Comparison of ENCODE assay signal across 8 mouse cellular contexts in the genomic region with DNA sequence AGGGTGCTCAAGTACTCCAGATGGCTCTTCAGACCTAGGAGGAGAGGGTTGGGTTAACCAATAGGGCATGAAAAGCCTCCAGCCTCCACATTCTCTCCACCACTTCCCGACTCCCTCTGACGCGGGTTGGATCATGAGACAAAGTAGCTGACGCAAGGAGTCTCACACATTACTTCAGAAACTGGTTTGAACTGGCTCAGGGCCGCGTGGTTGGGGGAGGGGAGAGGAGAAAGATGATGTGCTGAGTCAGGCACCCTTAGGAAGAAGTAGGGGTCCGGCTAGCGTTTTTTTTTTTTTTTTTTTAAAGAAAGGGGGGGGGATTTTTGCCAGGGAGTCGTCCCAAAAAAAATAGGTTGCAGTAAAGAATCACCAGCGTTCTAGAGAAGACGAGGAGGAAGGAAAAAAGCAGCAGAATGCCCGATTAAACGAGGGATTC. TPM values are rescaled to one million over a fixed set of nuclear protein-coding genes. Genes with fewer than 3 reads are reported as not detected.
DNase-seq lines count a peak whose midpoint lies in the region; ATAC-seq and TF ChIP-seq lines count a peak whose summit lies in the region.

No protein-coding gene starts in this region.

- H3K9me3 ChIP-seq in hindbrain, embryonic 11.5 days (ENCODE audit: control insufficient read depth, low read length), result no peaks in the 10 kb centered on the region

- no peaks in the 10 kb centered on the region for H3K27me3 ChIP-seq in Patski
- no peaks in the 10 kb centered on the region for H3K27me3 ChIP-seq in hindbrain, embryonic 11.5 days (ENCODE audit: control insufficient read depth, insufficient read depth, low read length)

- no peak for TF ChIP-seq CTCF in Patski (IDR thresholded peaks at IDR 0.05)

- ATAC-seq in Patski, result peak; percentile 53
- peak; percentile 76 for ATAC-seq in hindbrain, embryonic 11.5 days (ENCODE audit: low FRiP score)

- under 1% methylated on average over 13 of the region's 13 CpGs for WGBS in hindbrain, embryonic 11.5 days

- peaks cover 3% of the 10 kb centered on the region for H3K36me3 ChIP-seq in hindbrain, embryonic 11.5 days (ENCODE audit: control insufficient read depth, insufficient read depth, low read length)

- in situ Hi-C loops in Patski (cut with MboI; ENCODE audit: low pct_unique_long_range_greater_than_20kb), result loop anchor here (25.0 kb wide), 1 partner anchor 1174 kb away; the partner anchor contains the start of gene Incenp

- 0 out of 2 replicates have a peak, but pooled peaks cover 5% of the 10 kb centered on the region for H3K4me1 ChIP-seq in hindbrain, embryonic 11.5 days (replicated peaks; ENCODE audit: control insufficient read depth, insufficient read depth, low read length)

- peak overlapping the region; percentile 48 for H3K4me2 ChIP-seq in hindbrain, embryonic 11.5 days (replicated peaks; ENCODE audit: low read depth, low read length)

- no peak for DNase-seq in Patski (ENCODE audit: low read depth, low spot score)
- DNase-seq in cerebellum, postnatal 10 days, result peak; percentile 82 to 83
- DNase-seq in frontal cortex, postnatal 10 days (ENCODE audit: low spot score in 2 of 2), result peak; percentile 73 to 80
- DNase-seq in hindbrain, embryonic 11.5 days (ENCODE audit: low spot score), result peak; percentile 91
- DNase-seq in left cerebral cortex, adult 11 months (ENCODE audit: low spot score), result peak; percentile 63
- peak; percentile 89 for DNase-seq in lung, postnatal 4 days
- peak; percentile 88 for DNase-seq in retina, postnatal 1 day
- DNase-seq in urinary bladder, adult 18-20 months (ENCODE audit: low spot score in 2 of 2), result peak; percentile 44 to 68

- H3K9ac ChIP-seq in hindbrain, embryonic 11.5 days (ENCODE audit: low read depth, low read length), result peak overlapping the region; percentile 81

- CTCF ChIA-PET in Patski (lab: Charles Lee), result interaction anchor here (0.7 to 2.8 kb wide), 7 partner anchors 8 to 255 kb away, joined by 3 to 23 read pairs (median 4); partner anchors contain the start of gene Slc3a2

- H3K27ac ChIP-seq in hindbrain, embryonic 11.5 days (ENCODE audit: low read depth, low read length), result peak overlapping the region; percentile 87

- peak overlapping the region; percentile 75 for H3K4me3 ChIP-seq in hindbrain, embryonic 11.5 days (ENCODE audit: low read depth, low read length)

- POLR2A ChIA-PET in Patski (lab: Charles Lee), result interaction anchor here (0.7 to 3.2 kb wide), 10 partner anchors 9 to 277 kb away, joined by 3 to 32 read pairs (median 4); partner anchors contain the start of genes 1700092M07Rik, Ahnak, Slc3a2 and Stx5a

RNA-seq across cellular contexts. Expression of gene Slc3a2, which starts 10.3 kb away (rescaled TPM):
- polyA plus RNA-seq in Patski (2021), result 807 TPM
- polyA plus RNA-seq in hindbrain, embryonic 11.5 days (2014; fragmentation: Nextera tagmentation; extraction: Ambion mirVana), result 123 and 136 TPM in 2 replicates

RNA-seq across cellular contexts. Expression of gene Wdr74, which starts 22.7 kb away (rescaled TPM):
- 64.7 TPM for polyA plus RNA-seq in Patski (2021)
- polyA plus RNA-seq in hindbrain, embryonic 11.5 days (2014; fragmentation: Nextera tagmentation; extraction: Ambion mirVana), result 83.6 and 87.1 TPM in 2 replicates

RNA-seq across cellular contexts. Expression of gene 1700092M07Rik, which starts 27.6 kb away (rescaled TPM):
- polyA plus RNA-seq in Patski (2021), result 0.86 TPM
- 1.6 and 2.6 TPM in 2 replicates for polyA plus RNA-seq in hindbrain, embryonic 11.5 days (2014; fragmentation: Nextera tagmentation; extraction: Ambion mirVana)

RNA-seq across cellular contexts. Expression of gene Stx5a, which starts 28.3 kb away (rescaled TPM):
- 116 TPM for polyA plus RNA-seq in Patski (2021)
- 100 and 111 TPM in 2 replicates for polyA plus RNA-seq in hindbrain, embryonic 11.5 days (2014; fragmentation: Nextera tagmentation; extraction: Ambion mirVana)

RNA-seq across cellular contexts. Expression of gene Nxf1, which starts 44.0 kb away (rescaled TPM):
- polyA plus RNA-seq in Patski (2021), result 164 TPM
- 213 and 224 TPM in 2 replicates for polyA plus RNA-seq in hindbrain, embryonic 11.5 days (2014; fragmentation: Nextera tagmentation; extraction: Ambion mirVana)
